Mouse (Mus musculus): ENCODE data around the gene Gm8122.
"Not testable (repeated sequence)": the region's sequence is repeated elsewhere in the genome, so short reads cannot be mapped to it uniquely, and the experiment has no call there.

The Gm8122 gene

GRCm38 (mm10) chr14:43235204-43235603 lies at the start of gene Gm8122:
TSS of gene Gm8122 (minus strand) at chr14:43235304.
- DNase-seq: not testable (repeated sequence)

GRCm38 (mm10) chr14:43278681-43279080 lies 43.6 kb upstream of the Gm8122 start:
- DNase-seq: not testable (repeated sequence)

DNA sequence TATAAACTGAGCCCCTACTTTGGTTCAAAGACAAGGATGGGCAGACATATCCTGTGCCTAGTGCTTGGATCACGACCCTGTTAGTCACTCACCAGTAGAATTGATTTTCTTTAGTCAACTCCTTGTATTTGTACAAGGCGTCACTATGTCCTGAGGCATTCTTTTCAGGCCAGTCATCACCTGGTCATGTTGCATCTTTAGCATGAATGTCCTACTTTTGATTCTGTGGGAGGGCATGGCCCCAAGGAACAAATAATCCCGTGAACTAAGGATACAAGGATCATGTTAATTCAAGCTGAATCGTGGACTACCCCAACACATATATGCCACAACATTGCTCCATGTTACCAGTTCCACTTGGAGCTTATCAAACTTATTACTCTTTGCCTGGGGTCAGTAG lies 43.0 kb upstream of the Gm8122 start:
- not testable (repeated sequence) for DNase-seq

DNA sequence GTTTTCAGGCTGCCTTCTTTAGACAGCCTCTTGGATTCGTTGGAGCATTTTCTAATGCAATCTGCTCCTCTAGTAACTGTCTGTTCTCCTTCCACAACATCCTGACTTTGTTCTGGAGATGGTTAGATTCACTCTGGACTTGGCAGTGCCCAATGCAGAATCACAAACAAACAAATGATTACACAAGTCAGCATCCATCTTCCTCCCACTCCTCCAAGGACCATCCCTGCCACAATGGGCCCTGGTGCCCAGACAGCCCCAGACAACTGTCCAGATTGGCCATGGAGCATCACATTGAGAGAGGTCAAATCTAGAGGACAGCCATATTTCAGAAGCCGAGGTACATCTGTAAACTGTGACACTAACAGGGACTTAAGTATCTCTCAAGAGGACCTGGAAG lies 42.4 kb upstream of the Gm8122 start:
- DNase-seq: not testable (repeated sequence)

GRCm38 (mm10) chr14:43275752-43276151 lies 40.6 kb upstream of the Gm8122 start:
- not testable (repeated sequence) for DNase-seq

- not testable (repeated sequence) for DNase-seq
Measured at GRCm38 (mm10) chr14:43274986-43275511, 39.9 kb upstream of the Gm8122 start, which contains the start of gene Gm9732. TSS of gene Gm9732 (plus strand) at chr14:43275036.

DNA sequence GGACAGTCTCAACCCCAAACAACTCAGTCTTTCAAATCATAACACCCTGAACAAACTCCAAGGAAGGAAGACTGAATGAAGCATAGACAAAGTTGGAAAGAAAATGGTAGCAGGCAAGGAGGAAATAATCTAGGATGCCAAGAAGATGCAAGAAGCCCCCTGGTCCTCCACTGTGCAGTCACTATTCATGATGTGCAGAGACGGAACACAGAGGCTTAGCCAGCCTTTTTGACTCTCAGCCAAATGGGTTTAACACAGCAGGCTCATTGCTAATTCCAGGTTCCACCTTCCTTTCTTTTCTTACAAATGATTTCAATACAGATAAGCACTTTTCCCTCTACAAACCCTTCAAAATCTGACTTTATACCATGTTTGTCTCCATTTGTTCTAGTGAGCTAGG lies 38.1 kb upstream of the Gm8122 start:
- not testable (repeated sequence) for DNase-seq

DNA sequence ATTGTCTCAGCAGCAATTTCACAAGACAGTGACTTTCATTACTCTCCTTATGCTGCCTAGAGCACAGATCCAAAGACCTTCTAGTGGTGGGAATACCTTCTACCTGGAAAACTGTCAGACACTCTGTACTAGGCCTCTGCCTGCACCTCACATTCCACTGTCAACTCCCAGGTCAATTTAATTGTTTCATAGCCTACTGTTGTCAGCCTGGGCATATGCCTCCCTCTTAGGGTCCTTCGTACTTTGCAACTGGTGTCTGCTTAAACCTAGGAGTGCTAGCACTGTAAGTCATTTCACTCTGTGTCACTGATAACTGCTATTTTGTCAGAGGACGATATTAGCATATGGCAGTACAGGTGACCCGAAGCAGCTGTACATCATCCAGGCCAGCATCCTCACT lies 34.1 kb upstream of the Gm8122 start:
- not testable (repeated sequence) for DNase-seq

- not testable (repeated sequence) for DNase-seq
Measured at GRCm38 (mm10) chr14:43268521-43269084, 33.5 kb upstream of the Gm8122 start.

DNA sequence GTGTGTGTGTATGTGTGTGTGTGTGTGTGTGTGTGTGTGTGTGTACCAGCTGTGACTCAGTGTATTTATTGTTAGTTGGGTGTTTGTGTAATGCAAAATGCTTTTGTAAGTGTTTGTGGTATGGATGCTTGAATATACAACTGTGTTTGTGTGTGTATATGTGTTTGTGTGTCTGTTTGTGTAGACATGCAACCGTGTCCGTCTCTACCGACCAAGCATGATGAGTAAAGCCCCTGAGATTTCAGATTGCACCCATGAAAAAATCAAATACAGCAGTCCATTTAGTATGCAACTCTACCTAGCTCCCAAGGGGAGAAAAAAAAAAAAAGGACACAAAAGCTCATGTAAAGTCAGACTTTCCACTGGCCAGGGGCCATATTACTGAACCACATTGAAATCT lies 28.3 kb upstream of the Gm8122 start:
- DNase-seq: not testable (repeated sequence)

GRCm38 (mm10) chr14:43258349-43258748 lies 23.2 kb upstream of the Gm8122 start, which contains the start of gene Gm8126:
TSS of gene Gm8126 (plus strand) at chr14:43258649.
- DNase-seq: not testable (repeated sequence)

GRCm38 (mm10) chr14:43256511-43256910 lies 21.4 kb upstream of the Gm8122 start:
- not testable (repeated sequence) for DNase-seq

GRCm38 (mm10) chr14:43250549-43251253 lies 15.6 kb upstream of the Gm8122 start:
- DNase-seq: not testable (repeated sequence)

DNA sequence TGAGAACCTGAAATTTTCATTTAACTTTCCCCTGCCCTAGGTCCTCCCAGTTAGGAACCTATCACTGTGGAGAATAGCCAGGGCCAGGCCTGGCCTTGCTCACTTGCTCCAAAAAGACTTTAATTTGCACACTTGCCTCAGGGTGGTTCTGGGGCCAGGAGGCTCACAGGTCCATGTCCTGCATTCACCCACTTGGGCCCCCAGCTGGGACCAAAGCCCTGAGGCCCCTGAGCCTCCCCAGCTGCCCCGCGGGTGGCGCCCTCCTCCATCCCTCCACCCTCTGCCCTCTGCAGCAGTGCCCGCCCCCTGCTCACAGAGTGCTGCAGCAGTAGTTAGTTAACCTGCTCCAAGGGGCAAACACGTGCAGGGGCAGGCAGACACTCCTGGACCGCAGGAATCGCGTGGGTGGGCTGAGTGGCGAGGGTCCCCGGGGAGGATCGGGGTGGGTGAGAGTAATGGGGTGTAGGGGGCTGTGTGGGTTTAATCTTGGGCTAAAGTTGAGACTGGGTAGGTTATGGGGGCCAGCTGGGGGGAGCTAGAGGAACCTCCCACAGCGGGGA lies 14.6 kb upstream of the Gm8122 start:
- DNase-seq: not testable (repeated sequence)

- not testable (repeated sequence) for DNase-seq
Measured at GRCm38 (mm10) chr14:43237769-43238168, 2.7 kb upstream of the Gm8122 start.
